Mouse (Mus musculus): ENCODE measurements around the gene Dusp2.

Gene Dusp2

DNA sequence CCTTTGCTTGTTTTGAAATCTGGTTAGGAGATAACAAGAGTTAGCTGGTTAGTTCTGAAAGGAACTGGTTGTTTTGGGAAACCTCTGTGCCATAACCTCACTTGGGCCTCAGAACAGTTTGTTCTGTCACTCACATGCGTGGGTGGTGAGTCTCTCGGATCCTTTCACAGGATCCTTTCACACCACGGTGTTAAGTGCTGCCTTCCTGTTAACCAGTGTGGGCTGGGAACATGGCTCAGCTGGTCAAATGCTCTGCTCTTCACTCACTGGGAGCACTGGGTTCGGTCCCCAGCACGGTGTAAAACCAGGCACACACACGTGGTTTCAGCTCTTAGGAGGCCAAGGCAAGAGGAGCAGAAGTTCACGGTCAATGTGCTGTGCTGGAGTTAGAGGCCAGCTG is 11.5 kb upstream of the Dusp2 start:
- DNase-seq, result no peak

DNA sequence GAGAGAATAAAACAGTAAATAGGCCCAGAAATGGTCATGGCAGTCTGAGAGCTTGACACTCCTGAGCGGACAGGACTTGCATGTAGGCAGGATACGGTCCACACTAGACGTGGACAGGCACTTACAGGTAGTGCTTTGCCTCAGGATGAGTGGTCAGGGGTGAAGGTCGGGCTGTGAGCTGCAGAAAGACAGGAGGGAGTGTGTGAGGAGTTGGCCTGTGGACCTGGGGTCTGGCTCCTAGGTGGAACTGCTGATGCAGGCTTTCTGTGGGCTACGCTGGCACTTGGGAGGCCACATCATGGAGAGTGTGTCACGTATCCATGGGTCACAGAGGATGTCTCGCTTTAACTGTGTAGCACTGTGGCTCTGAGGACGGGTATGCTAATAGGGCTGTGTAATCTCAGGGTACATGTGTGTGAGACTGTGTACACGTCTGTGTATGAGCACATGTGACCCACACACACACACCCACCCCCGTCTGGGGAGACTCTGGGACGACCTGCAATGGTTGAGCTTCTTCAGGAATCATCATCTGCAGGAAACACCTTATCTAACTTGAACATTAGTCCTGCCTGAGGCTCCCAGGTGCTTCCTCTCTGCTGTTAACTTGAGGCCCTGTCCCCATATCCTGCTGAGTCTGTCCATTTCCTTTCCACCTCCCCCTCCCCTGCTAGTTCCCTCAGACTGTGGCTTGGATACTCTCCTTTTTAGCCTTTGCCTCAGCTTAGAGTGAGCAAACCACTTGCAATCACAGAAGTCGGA is 7.7 kb upstream of the Dusp2 start:
- DNase-seq, result no peak

- peak; percentile 21 for DNase-seq
These were observed 3.0 kb upstream of the Dusp2 start for GRCm38 (mm10) chr2:127332807-127333570.

GRCm38 (mm10) chr2:127333945-127334603 is 1.9 kb upstream of the Dusp2 start:
- no peak for DNase-seq

- no peak for DNase-seq
These were observed 849 bp upstream of the Dusp2 start for GRCm38 (mm10) chr2:127335078-127335541.

DNA sequence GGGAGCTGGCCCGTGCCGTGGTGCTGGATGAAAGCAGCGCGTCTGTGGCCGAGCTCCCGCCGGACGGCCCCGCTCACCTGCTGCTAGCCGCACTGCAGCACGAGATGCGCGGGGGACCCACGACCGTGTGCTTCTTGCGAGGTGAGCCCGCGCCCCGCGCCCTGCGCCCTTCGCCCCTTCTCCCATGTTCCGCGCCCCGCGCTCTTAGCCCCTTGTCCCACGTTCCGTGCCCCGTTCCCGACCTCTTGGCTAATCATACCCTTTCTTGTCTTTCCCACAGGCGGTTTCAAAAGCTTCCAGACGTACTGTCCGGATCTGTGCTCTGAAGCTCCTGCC is 506 bp downstream of the Dusp2 start:
- DNase-seq, result no peak

GRCm38 (mm10) chr2:127336885-127337284 is 926 bp downstream of the Dusp2 start:
- DNase-seq, result no peak

GRCm38 (mm10) chr2:127337531-127337930 is 1.6 kb downstream of the Dusp2 start:
- DNase-seq, result peak; percentile 31

GRCm38 (mm10) chr2:127338012-127338411 is 2.1 kb downstream of the Dusp2 start:
- no peak for DNase-seq

DNA sequence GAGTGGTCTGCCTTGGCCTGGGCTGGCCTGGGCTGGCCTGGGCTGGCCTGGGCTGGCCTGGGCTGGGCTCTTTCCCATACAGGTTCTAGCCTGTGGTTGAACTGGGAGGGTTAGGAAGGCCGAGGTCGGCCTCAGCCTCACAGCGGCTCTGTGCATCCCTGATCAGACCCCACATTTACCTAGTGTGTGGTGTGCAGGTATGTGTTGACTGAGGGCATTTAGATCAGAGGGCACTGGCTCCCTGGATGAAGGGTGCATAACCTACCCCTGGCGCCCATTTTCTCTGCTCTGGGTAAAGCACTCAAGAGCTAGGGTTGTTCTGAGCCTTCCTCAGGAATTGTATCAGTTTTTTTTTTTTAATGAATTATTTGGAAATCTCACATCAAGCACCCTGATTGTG is 2.5 kb downstream of the Dusp2 start, which contains the start of gene Astl:
Gene Astl (plus strand): TSS at position 224 of the 400 bp plus-strand sequence.
- DNase-seq, result no peak

DNA sequence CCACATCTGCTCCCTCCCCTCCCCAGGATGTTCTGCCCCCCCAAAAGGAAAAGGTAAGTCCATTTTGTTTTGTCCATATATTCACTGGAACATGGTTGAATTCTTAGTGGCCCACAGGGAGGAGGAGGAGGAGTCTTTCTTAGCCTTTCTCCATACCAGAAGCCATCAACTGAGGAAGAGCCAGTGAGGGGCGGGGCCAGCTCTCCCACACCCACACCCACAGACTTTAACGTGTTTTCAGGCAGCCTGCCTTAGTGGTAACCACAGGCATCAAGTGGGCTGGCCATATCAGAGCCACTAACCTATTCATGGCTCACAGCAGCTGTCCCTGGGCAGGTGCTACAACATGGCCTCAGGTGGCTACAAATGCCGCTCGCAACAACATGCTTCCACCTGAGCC is 2.9 kb downstream of the Dusp2 start:
- DNase-seq, result no peak

- no peak for DNase-seq
These were observed 3.3 kb downstream of the Dusp2 start for GRCm38 (mm10) chr2:127339262-127339661.

- no peak for DNase-seq
These were observed 5.2 kb downstream of the Dusp2 start for GRCm38 (mm10) chr2:127341159-127341558.

DNA sequence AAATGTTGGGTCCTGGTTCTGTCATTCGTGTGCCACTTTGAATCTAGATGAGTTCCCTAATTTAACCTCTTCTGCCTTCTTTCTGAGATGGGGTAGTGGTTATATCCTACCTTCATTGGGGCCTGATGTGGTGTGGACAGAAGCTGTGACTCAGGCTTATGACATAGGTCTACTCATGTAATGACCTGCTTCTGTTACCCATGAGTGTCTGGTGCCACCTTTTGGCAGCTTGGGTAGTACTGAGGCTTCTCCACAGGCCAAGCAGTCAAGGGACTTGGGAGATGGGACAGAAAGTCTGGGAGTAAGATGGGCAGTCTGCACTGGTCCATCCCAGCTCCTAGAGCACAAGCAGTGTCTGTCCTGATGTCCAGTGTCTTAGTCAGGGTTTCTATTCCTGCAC is 10.4 kb downstream of the Dusp2 start:
- DNase-seq, result no peak

DNA sequence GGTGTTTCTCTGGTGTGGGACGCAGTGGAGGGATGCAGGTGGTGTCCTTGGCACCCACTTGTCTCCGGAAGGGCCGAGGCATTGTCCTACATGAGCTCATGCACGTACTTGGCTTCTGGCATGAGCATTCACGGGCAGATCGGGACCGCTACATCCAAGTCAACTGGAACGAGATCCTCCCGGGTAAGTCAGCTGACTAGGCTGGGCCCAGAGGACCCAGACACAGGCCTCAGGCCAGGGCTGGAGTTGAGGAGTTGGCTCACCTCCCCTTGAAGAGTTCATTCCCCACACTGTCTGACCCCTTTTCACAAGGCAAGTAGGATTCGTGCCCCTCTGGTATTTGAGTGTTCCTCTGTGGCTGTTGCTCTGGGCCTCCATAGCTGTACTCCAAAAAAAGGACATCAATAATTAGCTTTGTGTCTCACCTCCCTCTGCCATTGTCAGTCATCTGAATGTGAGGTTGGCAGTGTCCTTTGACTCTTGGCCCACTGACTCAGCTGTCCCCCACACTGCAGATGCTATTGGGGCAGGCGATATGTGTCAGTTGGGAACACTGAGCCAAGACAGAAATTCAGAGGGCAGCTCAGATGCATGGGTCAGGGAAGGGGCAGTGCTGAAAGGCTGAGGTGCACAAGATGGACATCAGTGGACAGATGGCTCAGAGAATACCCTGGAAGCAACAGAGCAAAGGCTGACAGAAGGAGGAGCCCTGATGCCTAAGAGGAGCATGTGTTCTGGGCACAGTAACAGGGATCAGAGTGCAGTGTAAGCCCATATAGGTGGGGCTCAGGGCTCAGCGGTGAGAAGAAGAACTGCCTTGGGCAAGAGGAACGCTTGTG is 11.4 kb downstream of the Dusp2 start:
- DNase-seq, result no peak

GRCm38 (mm10) chr2:127353881-127354280 is 17.9 kb downstream of the Dusp2 start:
- no peak for DNase-seq

DNA sequence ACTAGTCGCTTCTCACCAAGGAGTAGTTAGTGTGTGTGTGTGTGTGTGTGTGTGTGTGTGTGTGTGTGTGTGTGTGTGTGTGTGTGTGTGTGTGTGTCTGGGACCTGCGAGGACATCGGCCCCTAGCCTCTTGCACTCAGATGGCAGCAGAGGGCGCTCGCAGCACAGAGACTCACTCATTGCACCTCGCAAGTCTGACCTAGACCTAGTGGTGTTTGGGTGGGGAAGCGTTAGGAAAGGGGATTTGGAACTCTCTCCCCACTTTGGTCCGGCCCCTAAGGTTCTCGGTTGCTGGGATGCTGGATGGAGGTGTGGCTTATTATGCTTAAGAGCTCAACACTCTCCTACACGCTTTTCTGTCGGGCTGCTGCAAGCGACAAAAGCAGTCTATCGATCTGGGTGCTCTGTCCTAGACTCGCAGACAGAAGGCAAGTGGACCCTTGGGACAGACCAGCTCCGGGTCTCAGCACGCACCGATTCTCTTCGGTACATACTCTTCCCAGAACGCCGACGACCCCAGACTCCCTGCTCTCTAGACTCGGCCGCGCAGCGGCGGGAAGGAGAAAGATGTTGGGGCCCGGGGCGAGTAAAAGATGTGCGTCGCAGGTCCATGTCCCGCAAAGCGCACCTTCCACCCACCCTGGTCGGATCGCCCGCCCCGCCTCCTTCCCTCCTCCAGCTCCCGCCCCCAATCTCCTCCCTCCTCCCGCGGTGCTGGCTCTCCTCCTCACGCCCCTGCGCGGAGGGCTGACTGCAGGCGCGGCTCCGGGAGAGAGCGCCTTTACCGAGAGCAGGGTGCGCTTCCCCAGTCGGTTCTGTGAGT is 26.7 kb downstream of the Dusp2 start, which contains the start of gene Adra2b:
Gene Adra2b (plus strand): TSS at position 750 of the 823 bp plus-strand sequence.
- DNase-seq, result peak; percentile 85

GRCm38 (mm10) chr2:127363282-127363652 is 27.3 kb downstream of the Dusp2 start:
- no peak for DNase-seq

- no peak for DNase-seq
These were observed 27.7 kb downstream of the Dusp2 start for GRCm38 (mm10) chr2:127363696-127364095.

DNA sequence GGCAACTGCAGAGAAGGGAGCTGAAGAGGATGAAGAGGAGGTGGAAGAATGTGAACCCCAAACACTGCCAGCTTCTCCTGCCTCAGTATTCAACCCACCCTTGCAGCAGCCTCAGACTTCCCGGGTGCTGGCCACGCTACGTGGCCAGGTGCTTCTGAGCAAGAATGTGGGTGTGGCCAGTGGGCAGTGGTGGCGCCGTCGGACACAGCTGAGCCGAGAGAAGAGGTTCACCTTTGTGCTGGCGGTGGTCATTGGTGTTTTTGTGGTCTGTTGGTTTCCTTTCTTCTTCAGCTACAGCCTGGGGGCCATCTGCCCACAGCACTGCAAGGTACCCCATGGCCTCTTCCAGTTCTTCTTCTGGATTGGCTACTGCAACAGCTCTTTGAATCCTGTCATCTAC is 28.5 kb downstream of the Dusp2 start:
- no peak for DNase-seq

- no peak for DNase-seq
These were observed 31.3 kb downstream of the Dusp2 start for GRCm38 (mm10) chr2:127367126-127367820.

Measured in right cerebral cortex, adult 18-20 months (tissue).